Mouse (Mus musculus): ENCODE results near the gene Upk1a.

DNA sequence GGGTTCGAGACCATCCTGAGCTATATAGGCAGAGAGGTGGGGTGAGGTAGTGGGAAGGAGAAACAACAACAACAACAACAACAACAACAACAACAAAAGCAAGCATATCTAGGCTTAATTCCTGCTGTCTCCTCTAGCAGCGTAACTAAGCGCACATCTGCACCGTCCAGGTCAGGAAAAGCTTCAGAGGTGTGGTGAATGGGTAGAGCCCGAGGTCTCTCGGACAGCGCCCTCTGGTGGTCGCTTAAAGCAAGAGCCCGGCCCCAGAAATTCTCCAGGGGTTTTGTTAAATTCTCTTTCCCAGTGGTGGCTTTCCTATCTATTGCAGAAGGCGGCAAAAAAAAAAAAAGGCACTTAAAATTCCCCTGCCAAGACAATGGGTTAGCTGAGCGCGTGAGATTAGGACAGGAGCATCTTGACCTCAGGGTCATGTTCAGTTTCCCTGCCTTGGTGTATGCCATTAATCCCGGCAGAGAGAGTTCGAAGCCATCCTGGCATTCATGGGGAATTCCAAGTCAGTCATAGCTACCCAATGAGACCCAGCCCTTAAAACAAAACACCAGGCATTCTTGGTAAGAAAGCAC lies 974 bp upstream of the Upk1a start:
- TF ChIP-seq GATA1 (IDR thresholded peaks at IDR 0.05; ENCODE audit: low read depth, low read length) (no peak), POLR2A (IDR thresholded peaks at IDR 0.05; ENCODE audit: control insufficient read depth in 1 of 2, insufficient read depth in 1 of 2, low read depth in 1 of 2, low read length in 2 of 2, poor library complexity in 1 of 2) (no peak), EP300 (IDR thresholded peaks at IDR 0.05; ENCODE audit: low read depth in 1 of 2, low read length in 2 of 2) (no peak), ETS1 (IDR thresholded peaks at IDR 0.05; ENCODE audit: low read depth, low read length) (no peak), CTCF (IDR thresholded peaks at IDR 0.05 in 2 of 3, conservative IDR thresholded peaks at IDR 0.05 in 1 of 3; ENCODE audit: control insufficient read depth in 1 of 3, insufficient read depth in 1 of 3, low read depth in 2 of 3, low read length in 3 of 3, poor library complexity in 1 of 3, severe bottlenecking in 1 of 3) (peak; percentile 61 to 95 (median 79)), MAFK (IDR thresholded peaks at IDR 0.05; ENCODE audit: borderline replicate concordance, low read depth, low read length) (no peak), CHD2 (IDR thresholded peaks at IDR 0.05; ENCODE audit: low read length) (no peak), ZC3H11A (IDR thresholded peaks at IDR 0.05; ENCODE audit: low read depth, low read length) (peak; percentile 35; the same call in 1 of the 2 replicates), MAX (IDR thresholded peaks at IDR 0.05; ENCODE audit: low read length) (no peak)

Measured in MEL (cell line).